In the genomic region with DNA sequence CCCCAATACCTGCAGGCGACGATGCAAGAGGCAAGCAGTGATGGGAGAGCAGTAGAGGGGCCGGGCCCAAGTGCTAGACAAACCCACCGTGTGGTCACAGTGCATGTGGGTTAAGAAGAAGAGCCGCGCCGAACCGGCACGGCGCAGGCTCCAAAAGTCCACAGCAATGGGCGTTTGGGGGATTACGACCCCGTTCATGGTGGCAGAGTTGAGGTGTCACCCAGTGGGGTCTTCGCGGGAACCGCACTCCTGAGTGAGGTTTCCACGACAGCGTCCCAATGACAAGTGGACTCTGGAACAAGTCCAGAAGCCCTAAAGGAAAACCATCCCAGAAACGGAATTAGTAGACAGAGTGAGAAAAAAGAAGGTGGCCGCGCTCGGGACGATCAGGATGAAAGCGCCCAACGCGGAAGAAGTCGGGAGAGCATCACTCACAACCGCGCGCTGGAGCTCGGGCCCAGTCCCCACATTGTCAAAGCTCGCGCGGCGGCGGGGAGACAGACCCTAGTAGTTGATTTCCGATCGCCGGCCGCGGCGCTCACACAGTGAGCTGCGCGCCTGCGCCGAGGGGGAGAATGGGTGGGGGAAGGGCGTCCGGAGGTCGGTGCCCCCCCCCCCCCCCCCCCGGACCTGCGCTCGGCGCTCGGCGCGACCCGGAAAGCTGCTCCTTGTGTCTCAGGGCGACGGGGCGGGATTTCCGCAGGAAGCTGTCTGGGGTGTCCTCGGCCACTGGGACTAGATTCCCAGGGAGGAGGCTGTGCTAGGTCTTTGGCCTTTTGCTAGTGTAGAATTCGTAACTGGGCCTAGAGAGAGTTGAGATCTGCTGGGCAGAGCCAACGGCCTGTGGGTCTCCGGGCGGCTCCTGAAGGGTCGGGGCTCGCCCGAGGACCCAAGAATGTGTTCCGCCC, we compare ENCODE assay signal across 8 mouse cellular contexts. TPM values are rescaled to one million over a fixed set of nuclear protein-coding genes. Genes with fewer than 3 reads are reported as not detected.
A peak's percentile ranks its signal among the peaks of the same experiment; 100 is the strongest.
DNase-seq lines count a peak whose midpoint lies in the region; ATAC-seq lines count a peak whose summit lies in the region.

Gene Dclre1b, minus strand, starts transcription at position 554 of the 908 bp plus-strand sequence.
Gene Ap4b1, plus strand, starts transcription at position 630 of the 908 bp plus-strand sequence.
Gene Gm43064, plus strand, starts transcription at position 683 of the 908 bp plus-strand sequence.

- no peaks in the 10 kb centered on the region for H3K36me3 ChIP-seq in hindbrain, embryonic 11.5 days (ENCODE audit: control insufficient read depth, insufficient read depth, low read length)

- peak within 1 kb of the TSS; percentile 83 for H3K27ac ChIP-seq in hindbrain, embryonic 11.5 days (ENCODE audit: low read depth, low read length)

- peak within 1 kb of the TSS; percentile 64 for H3K4me2 ChIP-seq in hindbrain, embryonic 11.5 days (replicated peaks; ENCODE audit: low read depth, low read length)

- peak within 1 kb of the TSS; percentile 51 for H3K4me3 ChIP-seq in hindbrain, embryonic 11.5 days (ENCODE audit: low read depth, low read length)

- under 1% methylated on average over 59 of the region's 70 CpGs for WGBS in hindbrain, embryonic 11.5 days

- peak; percentile 99 for ATAC-seq in hindbrain, embryonic 11.5 days (ENCODE audit: low FRiP score)

- peak within 1 kb of the TSS; percentile 88 for H3K9ac ChIP-seq in hindbrain, embryonic 11.5 days (ENCODE audit: low read depth, low read length)

- H3K4me1 ChIP-seq in hindbrain, embryonic 11.5 days (replicated peaks; ENCODE audit: control insufficient read depth, insufficient read depth, low read length), result no peaks in the 10 kb centered on the region

- H3K27me3 ChIP-seq in hindbrain, embryonic 11.5 days (ENCODE audit: control insufficient read depth, insufficient read depth, low read length), result no peaks in the 10 kb centered on the region

- no peaks in the 10 kb centered on the region for H3K9me3 ChIP-seq in hindbrain, embryonic 11.5 days (ENCODE audit: control insufficient read depth, low read length)

- peak; percentile 95 for DNase-seq in MN1 (ENCODE audit: low spot score)
- DNase-seq in cerebellum, adult 9-10 months, result peak; percentile 87
- peak; percentile 66 to 91 for DNase-seq in frontal cortex, adult 2 months (ENCODE audit: extremely low spot score in 1 of 2, low spot score in 1 of 2)
- peak; percentile 97 for DNase-seq in hindbrain, embryonic 11.5 days (ENCODE audit: low spot score)
- DNase-seq in layer of hippocampus, postnatal 10 days (ENCODE audit: low spot score in 2 of 2), result peak; percentile 88 to 92
- DNase-seq in lung, postnatal 10 days, result peak; percentile 95
- DNase-seq in ovary, postnatal 36 days (ENCODE audit: low spot score), result peak; percentile 91
- peak; percentile 94 for DNase-seq in thymus, postnatal 25 days

RNA-seq across cellular contexts. Expression of gene Dclre1b, which starts in this region (rescaled TPM):
- polyA plus RNA-seq in frontal cortex, adult 2 months (2012; rRNA removed), result 5.0 and 6.3 TPM in 2 replicates
- 31.4 and 40.3 TPM in 2 replicates for polyA plus RNA-seq in hindbrain, embryonic 11.5 days (2014; fragmentation: Nextera tagmentation; extraction: Ambion mirVana)
- 1 to 10 TPM; 8.4 to 8.7 TPM for total RNA-seq in layer of hippocampus, postnatal 10 days (2021)

RNA-seq across cellular contexts. Expression of gene Ap4b1, which starts in this region (rescaled TPM):
- 14.7 and 15.7 TPM in 2 replicates for polyA plus RNA-seq in frontal cortex, adult 2 months (2012; rRNA removed)
- 24.7 and 25.2 TPM in 2 replicates for polyA plus RNA-seq in hindbrain, embryonic 11.5 days (2014; fragmentation: Nextera tagmentation; extraction: Ambion mirVana)
- 10 to 100 TPM; 13.3 to 14.5 TPM for total RNA-seq in layer of hippocampus, postnatal 10 days (2021)

RNA-seq across cellular contexts. Expression of gene Gm43064, which starts in this region (rescaled TPM):
- polyA plus RNA-seq in frontal cortex, adult 2 months (2012; rRNA removed), result 0.20 TPM in 1 of 2 replicates, not detected in the other
- polyA plus RNA-seq in hindbrain, embryonic 11.5 days (2014; fragmentation: Nextera tagmentation; extraction: Ambion mirVana), result 0.14 and 0.37 TPM in 2 replicates
- total RNA-seq in layer of hippocampus, postnatal 10 days (2021), result under 1 TPM in 1 of 2 experiments, not detected in 1; 0.18 TPM

Comparison
In these comparisons a context has a peak if more than half of its experiments do, and no peak if none do; other contexts are left out.
1. Peak in every context shown above with its lines: DNase-seq, ATAC-seq, H3K4me3 ChIP-seq and H3K27ac ChIP-seq.